Mouse (Mus musculus) bone marrow, adult 2 months (tissue): ENCODE results near the gene C1s1. TPM values are rescaled to one million over a fixed set of nuclear protein-coding genes. Genes with fewer than 3 reads are reported as not detected.

Source experiments
- H3K27ac ChIP-seq: fragments of 200-500 bp; 2 replicates; pipeline ENCODE4 v1.5.1; 2012; ENCODE audit warnings: low read depth, mild to moderate bottlenecking, control low read depth, inconsistent platforms, low read length; ENCODE audit not compliant: control insufficient read depth, poor library complexity, insufficient read depth
- H3K4me1 ChIP-seq: fragments of 200-500 bp; 2 replicates; pipeline ENCODE4 v1.6.1; 2011; ENCODE audit warnings: low read length; ENCODE audit not compliant: control insufficient read depth, insufficient read depth
- H3K4me3 ChIP-seq: fragments of 200-500 bp; replicated peaks from 2 replicates; pipeline ENCODE3; 2011; ENCODE audit warnings: mild to moderate bottlenecking, low read depth, low read length, control low read depth; ENCODE audit not compliant: control insufficient read depth
- CTCF ChIP-seq: fragments of 200-500 bp; IDR thresholded peaks from 2 replicates; pipeline ENCODE4 v1.5.1; 2011; ENCODE audit warnings: low read length, control low read depth; ENCODE audit not compliant: control insufficient read depth, insufficient read depth
- POLR2A ChIP-seq: fragments of 200-500 bp; IDR thresholded peaks from 2 replicates; pipeline ENCODE4 v1.6.1; 2011; ENCODE audit warnings: low read depth, mild to moderate bottlenecking, control low read depth, low read length, borderline replicate concordance; ENCODE audit not compliant: control insufficient read depth
- WGBS: fragments of 180-500 bp; shearing (Covaris S2); methylation state at CpG from one replicate; pipeline ENCODE4 v1.1.7; 2018; 5-methylcytosine and 5-hydroxymethylcytosine counted together
- polyA plus RNA-seq: library from polyadenylated mRNA; stranded (reverse); fragments of >200 nt; gene quantifications from 2 replicates; pipeline ENCODE4 v1.2.4, GENCODE M21; 2011; ENCODE audit warnings: low replicate concordance; ENCODE audit not compliant: missing spikeins, insufficient read depth, insufficient read length

Gene C1s1
- polyA plus RNA-seq, 1 experiment = 5.2 TPM

GRCm38 (mm10) chr6:124481571-124481970 is 60.6 kb downstream of the C1s1 start:
- Histone ChIP-seq H3K27ac (no peak overlapping the region), H3K4me1 (peaks cover 3% of the 10 kb centered on the region), H3K4me3 (no peak overlapping the region)
- WGBS = 40% methylated on average over 6 of the region's 6 CpGs
- TF ChIP-seq CTCF (peak; percentile 39; the same call in 1 of the 2 replicates), POLR2A (no peak)

Other genes with a start within 250 kb of the C1s1 start
- gene Cd163, start 237.7 kb downstream of the C1s1 start, polyA plus RNA-seq = 8.3 and 14.5 TPM in 2 replicates
- gene Pex5, start 127.3 kb downstream of the C1s1 start, polyA plus RNA-seq = 11.0 and 16.6 TPM in 2 replicates
- 4.6 and 5.3 TPM in 2 replicates for gene Clstn3, start 77.6 kb downstream of the C1s1 start, polyA plus RNA-seq
- 2.4 and 8.5 TPM in 2 replicates for gene C1rl, start 49.2 kb downstream of the C1s1 start, polyA plus RNA-seq
- gene C1ra, start 30.0 kb downstream of the C1s1 start, polyA plus RNA-seq = 4.5 and 8.9 TPM in 2 replicates
- gene C1rb, start 27.9 kb upstream of the C1s1 start, polyA plus RNA-seq = not detected in 2 replicates
- not detected in 2 replicates for gene C1s2, start 93.7 kb upstream of the C1s1 start, polyA plus RNA-seq
- 67.0 and 77.5 TPM in 2 replicates for gene Lpcat3, start 120.7 kb upstream of the C1s1 start, polyA plus RNA-seq
- gene Emg1, start 169.8 kb upstream of the C1s1 start, polyA plus RNA-seq = 101 and 149 TPM in 2 replicates
- 143 and 213 TPM in 2 replicates for gene Phb2, start 170.0 kb upstream of the C1s1 start, polyA plus RNA-seq
- 239 and 439 TPM in 2 replicates for gene Ptpn6, start 196.4 kb upstream of the C1s1 start, polyA plus RNA-seq
- 138 and 208 TPM in 2 replicates for gene Grcc10, start 199.0 kb upstream of the C1s1 start, polyA plus RNA-seq
- not detected in 2 replicates for gene Gm45234, start 213.7 kb upstream of the C1s1 start, polyA plus RNA-seq
- gene Atn1, start 214.2 kb upstream of the C1s1 start, polyA plus RNA-seq = 11.3 and 19.1 TPM in 2 replicates
- 0.68 and 1.4 TPM in 2 replicates for gene Eno2, start 227.3 kb upstream of the C1s1 start, polyA plus RNA-seq
- not detected in 2 replicates for gene Lrrc23, start 237.4 kb upstream of the C1s1 start, polyA plus RNA-seq